Mouse (Mus musculus): ENCODE data around the gene Cypt14. TPM values are rescaled to one million over a fixed set of nuclear protein-coding genes. Genes with fewer than 3 reads are reported as not detected.
"Not testable (repeated sequence)": the region's sequence is repeated elsewhere in the genome, so short reads cannot be mapped to it uniquely, and the experiment has no call there.

The Cypt14 gene
- polyA plus RNA-seq (2016; fragmentation: Nextera tagmentation; extraction: Ambion mirVana), result not detected in 2 replicates

GRCm38 (mm10) chrX:39863504-39863903 is at the start of gene Cypt14:
Gene Cypt14, minus strand, starts transcription at chrX:39863604.
- not testable (repeated sequence) for H3K4me2 ChIP-seq; H3K4me1 ChIP-seq; H3K27me3 ChIP-seq; H3K36me3 ChIP-seq (replicated peaks); H3K9me3 ChIP-seq; H3K27ac ChIP-seq; H3K9ac ChIP-seq; ATAC-seq (ENCODE audit: low FRiP score); H3K4me3 ChIP-seq (replicated peaks)
- WGBS, result 67% methylated on average over 2 of the region's 2 CpGs

Data from forebrain, embryonic 12.5 days (tissue).